Mouse (Mus musculus) thymus, adult 2 months (tissue): ENCODE results near the gene 1700003E16Rik. TPM values are rescaled to one million over a fixed set of nuclear protein-coding genes. Genes with fewer than 3 reads are reported as not detected.

Experiments used
- DNase-seq: peaks from one replicate; pipeline ENCODE4 v3.0.0; 2021
- H3K27ac ChIP-seq: fragments of 200-500 bp; 2 replicates; pipeline ENCODE4 v1.5.1; 2012; ENCODE audit warnings: low read length, control low read depth; ENCODE audit not compliant: control insufficient read depth, insufficient read depth
- H3K27me3 ChIP-seq: fragments of 200-500 bp; 2 replicates; pipeline ENCODE4 v1.6.1; 2012; ENCODE audit warnings: mild to moderate bottlenecking, low read length, moderate library complexity, mixed read lengths; ENCODE audit not compliant: control insufficient read depth, insufficient read depth
- H3K36me3 ChIP-seq: fragments of 200-500 bp; 2 replicates; pipeline ENCODE4 v1.6.1; 2012; ENCODE audit warnings: mild to moderate bottlenecking, low read length, moderate library complexity; ENCODE audit not compliant: control insufficient read depth, insufficient read depth
- H3K4me1 ChIP-seq: fragments of 200-500 bp; replicated peaks from 2 replicates; pipeline ENCODE4 v1.6.1; 2012; ENCODE audit warnings: low read length; ENCODE audit not compliant: control insufficient read depth, insufficient read depth
- H3K4me3 ChIP-seq: fragments of 200-500 bp; 2 replicates; pipeline ENCODE4 v1.5.1; 2012; ENCODE audit warnings: mild to moderate bottlenecking, low read length, control low read depth, moderate library complexity; ENCODE audit not compliant: control insufficient read depth, insufficient read depth
- CTCF ChIP-seq: fragments of 200-500 bp; IDR thresholded peaks from 2 replicates; pipeline ENCODE4 v1.5.1; 2012; ENCODE audit warnings: mild to moderate bottlenecking, control low read depth, low read length, moderate library complexity, borderline replicate concordance; ENCODE audit not compliant: control insufficient read depth, poor library complexity, insufficient read depth; ENCODE audit errors: extremely low read depth
- POLR2A ChIP-seq: fragments of 200-500 bp; IDR thresholded peaks from 2 replicates; pipeline ENCODE4 v1.6.1; 2012; ENCODE audit warnings: mild to moderate bottlenecking, low read length, control low read depth, moderate library complexity; ENCODE audit not compliant: control insufficient read depth, poor library complexity, insufficient read depth; ENCODE audit errors: extremely low read depth
- WGBS: fragments of 180-500 bp; shearing (Covaris S2); methylation state at CpG from one replicate; pipeline ENCODE4 v1.1.7; 2018; 5-methylcytosine and 5-hydroxymethylcytosine counted together
- polyA plus RNA-seq: library from polyadenylated mRNA; depleted of rRNA; stranded (reverse); fragments of >200 nt; gene quantifications from 2 replicates; pipeline ENCODE4 v1.2.3, GENCODE M21; 2012

1700003E16Rik gene
- polyA plus RNA-seq, 1 experiment, result 0.38 TPM

- TF ChIP-seq POLR2A (no peak), CTCF (no peak)
- H3K27me3 ChIP-seq, result peaks cover 5% of the 10 kb centered on the region
- H3K4me3 ChIP-seq, result 0 out of 2 replicates have a peak overlapping the region, but pooled peaks have one; percentile 16
- H3K36me3 ChIP-seq, result no peaks in the 10 kb centered on the region
- no peak overlapping the region for H3K27ac ChIP-seq
- DNase-seq, result no peak
- H3K4me1 ChIP-seq, result peaks cover 23% of the 10 kb centered on the region
- 74% methylated on average over 5 of the region's 5 CpGs for WGBS
Measured at GRCm38 (mm10) chr6:83136291-83136880, 19.8 kb upstream of the 1700003E16Rik start.

GRCm38 (mm10) chr6:83136881-83137575 lies 19.2 kb upstream of the 1700003E16Rik start:
- Histone ChIP-seq H3K27me3 (peaks cover 5% of the 10 kb centered on the region), H3K4me1 (peaks cover 23% of the 10 kb centered on the region), H3K36me3 (no peaks in the 10 kb centered on the region), H3K4me3 (peak overlapping the region; percentile 41), H3K27ac (no peak overlapping the region)
- no peak for TF ChIP-seq CTCF
- no peak for TF ChIP-seq POLR2A
- WGBS, result 11% methylated on average over 26 of the region's 26 CpGs
- DNase-seq, result peak; percentile 50

GRCm38 (mm10) chr6:83137576-83137950 lies 18.6 kb upstream of the 1700003E16Rik start:
- Histone ChIP-seq H3K27ac (no peak overlapping the region), H3K36me3 (no peaks in the 10 kb centered on the region), H3K4me1 (peaks cover 27% of the 10 kb centered on the region), H3K27me3 (peaks cover 5% of the 10 kb centered on the region), H3K4me3 (peak overlapping the region; percentile 41)
- 2% methylated on average over 12 of the region's 12 CpGs for WGBS
- DNase-seq, result no peak
- no peak for TF ChIP-seq CTCF
- no peak for TF ChIP-seq POLR2A

GRCm38 (mm10) chr6:83138056-83138455 lies 18.1 kb upstream of the 1700003E16Rik start:
- peaks cover 5% of the 10 kb centered on the region for H3K27me3 ChIP-seq
- 4% methylated on average over 11 of the region's 11 CpGs for WGBS
- DNase-seq, result no peak
- peak overlapping the region; percentile 41 for H3K4me3 ChIP-seq
- no peak overlapping the region for H3K27ac ChIP-seq
- TF ChIP-seq CTCF (no peak), POLR2A (no peak)
- H3K4me1 ChIP-seq, result peaks cover 27% of the 10 kb centered on the region
- H3K36me3 ChIP-seq, result no peaks in the 10 kb centered on the region

- peaks cover 27% of the 10 kb centered on the region for H3K4me1 ChIP-seq
- H3K4me3 ChIP-seq, result no peak overlapping the region
- TF ChIP-seq CTCF (no peak), POLR2A (no peak)
- WGBS, result 93% methylated on average over 8 of the region's 8 CpGs
- H3K36me3 ChIP-seq, result no peaks in the 10 kb centered on the region
- H3K27me3 ChIP-seq, result peaks cover 5% of the 10 kb centered on the region
- DNase-seq, result no peak
- no peak overlapping the region for H3K27ac ChIP-seq
Measured at GRCm38 (mm10) chr6:83140044-83140443, 16.2 kb upstream of the 1700003E16Rik start.

GRCm38 (mm10) chr6:83141636-83142035 lies 14.6 kb upstream of the 1700003E16Rik start:
- no peaks in the 10 kb centered on the region for H3K36me3 ChIP-seq
- no peak for DNase-seq
- TF ChIP-seq POLR2A, result no peak
- no peak for TF ChIP-seq CTCF
- H3K4me3 ChIP-seq, result no peak overlapping the region
- H3K27me3 ChIP-seq, result no peaks in the 10 kb centered on the region; the same call in 1 of the 2 replicates
- H3K4me1 ChIP-seq, result peaks cover 21% of the 10 kb centered on the region
- WGBS, result 82% methylated on average over 4 of the region's 4 CpGs
- H3K27ac ChIP-seq, result no peak overlapping the region
